Mouse (Mus musculus) ES-E14 (cell line): ENCODE measurements around the gene Tmem40.

Experiments
- HCFC1 ChIP-seq: IDR thresholded peaks from 2 replicates; pipeline ENCODE4 v1.6.1; 2012; ENCODE audit warnings: low read length, inconsistent platforms, borderline replicate concordance; ENCODE audit not compliant: insufficient read depth
- MAFK ChIP-seq: IDR thresholded peaks from 2 replicates; pipeline ENCODE4 v1.6.1; 2014; ENCODE audit warnings: mild to moderate bottlenecking, low read depth, low read length, inconsistent platforms; ENCODE audit not compliant: insufficient read depth
- ZC3H11A ChIP-seq: IDR thresholded peaks from 2 replicates; pipeline ENCODE4 v1.6.1; 2012; ENCODE audit warnings: low read depth, mild to moderate bottlenecking, inconsistent platforms, low read length, borderline replicate concordance
- ZNF384 ChIP-seq: IDR thresholded peaks from 2 replicates; pipeline ENCODE4 v1.6.1; 2012; ENCODE audit warnings: low read depth, low read length, inconsistent platforms

DNA sequence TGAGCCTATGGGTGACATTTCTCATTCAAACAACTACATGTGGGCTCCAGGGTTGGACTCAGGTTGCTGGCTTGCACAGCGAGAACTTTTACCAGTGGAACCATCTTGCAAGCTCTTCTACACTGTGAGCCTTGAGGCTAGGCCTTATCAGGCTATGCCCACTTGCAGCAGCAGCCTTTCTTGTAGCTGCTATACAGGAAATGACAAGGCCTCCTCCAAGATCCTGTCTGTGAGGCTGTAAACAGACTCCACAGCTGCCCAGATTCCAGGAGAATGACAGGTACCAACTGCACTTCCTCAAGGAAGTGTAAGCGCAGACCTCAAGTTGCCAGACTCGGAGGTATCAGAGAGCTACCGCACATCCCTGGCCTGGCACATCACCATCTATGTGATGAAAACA is 6.0 kb upstream of the Tmem40 start:
- TF ChIP-seq HCFC1 (no peak), MAFK (no peak), ZC3H11A (no peak), ZNF384 (no peak)
